Mouse (Mus musculus): ENCODE data around the gene Tmem253. TPM values are rescaled to one million over a fixed set of nuclear protein-coding genes. Genes with fewer than 3 reads are reported as not detected.
"Not testable (repeated sequence)": the region's sequence is repeated elsewhere in the genome, so short reads cannot be mapped to it uniquely, and the experiment has no call there.

The Tmem253 gene
- total RNA-seq, 2 experiments from 2014 or later: 0.15 TPM; not detected in 1

DNA sequence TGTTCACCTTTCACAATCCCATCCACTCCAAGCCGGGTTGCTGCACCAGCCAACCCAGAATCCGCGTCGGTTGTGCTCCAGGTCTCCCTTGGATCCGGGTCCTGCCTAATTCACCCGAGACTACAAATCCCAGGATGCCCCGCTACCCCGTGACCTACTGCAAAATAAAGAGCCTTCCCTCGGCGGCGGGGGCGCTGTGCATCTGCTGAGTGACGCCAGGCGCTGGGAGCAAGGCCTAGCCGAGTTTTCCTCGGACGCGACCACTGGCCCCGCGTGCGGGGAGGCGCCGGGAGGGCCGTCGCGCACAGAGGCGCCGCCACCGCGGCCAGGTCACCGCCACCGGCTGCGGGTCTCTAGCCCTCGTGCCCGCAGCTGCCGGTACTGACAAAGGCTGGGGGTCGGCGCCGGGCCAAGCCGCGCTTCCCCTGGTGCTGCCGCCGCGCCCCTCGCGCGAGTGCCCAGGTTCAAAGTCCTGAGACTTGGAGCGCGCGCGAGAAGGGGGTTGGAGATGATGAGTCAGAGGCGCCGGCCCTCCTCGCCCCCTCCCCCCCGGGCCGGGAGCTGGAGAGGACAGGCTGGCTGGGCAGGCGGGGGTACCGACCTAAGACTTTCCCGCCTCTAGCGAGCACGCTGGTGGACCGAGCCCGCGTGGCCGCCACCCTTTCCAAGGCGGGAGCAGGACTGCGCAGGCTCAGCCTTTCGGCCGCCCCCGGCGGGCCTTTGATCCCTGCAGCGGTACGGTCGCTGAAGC, 4.3 kb downstream of the Tmem253 start:
- ATAC-seq (replicated peaks; ENCODE audit: low FRiP score, poor library complexity, severe bottlenecking): peak; percentile 75

- ATAC-seq (replicated peaks; ENCODE audit: low FRiP score, poor library complexity, severe bottlenecking): peak; percentile 70
Observed at GRCm38 (mm10) chr14:52020486-52021137, 5.2 kb downstream of the Tmem253 start, which contains the start of gene Zfp219. Zfp219 (minus strand) TSS chr14:52020733.

DNA sequence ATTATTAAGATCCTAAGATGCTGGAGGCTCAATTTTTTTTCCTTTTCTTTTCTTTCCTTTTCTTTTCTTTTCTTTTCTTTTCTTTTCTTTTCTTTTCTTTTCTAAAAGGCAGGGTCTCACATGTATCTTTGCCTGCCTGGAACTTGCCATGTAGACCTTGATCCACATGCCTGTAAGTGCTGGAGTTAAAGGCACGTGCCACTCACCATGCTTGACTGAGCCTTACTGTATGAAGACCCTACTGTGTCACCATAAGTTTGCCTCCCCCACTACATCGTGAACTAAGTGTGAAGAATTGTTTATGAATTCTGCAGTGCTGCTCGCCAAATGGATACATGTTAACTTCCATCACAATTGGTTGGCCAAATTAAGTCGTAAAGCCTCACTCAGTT, 5.7 kb downstream of the Tmem253 start:
- ATAC-seq (replicated peaks; ENCODE audit: low FRiP score, poor library complexity, severe bottlenecking): no peak

DNA sequence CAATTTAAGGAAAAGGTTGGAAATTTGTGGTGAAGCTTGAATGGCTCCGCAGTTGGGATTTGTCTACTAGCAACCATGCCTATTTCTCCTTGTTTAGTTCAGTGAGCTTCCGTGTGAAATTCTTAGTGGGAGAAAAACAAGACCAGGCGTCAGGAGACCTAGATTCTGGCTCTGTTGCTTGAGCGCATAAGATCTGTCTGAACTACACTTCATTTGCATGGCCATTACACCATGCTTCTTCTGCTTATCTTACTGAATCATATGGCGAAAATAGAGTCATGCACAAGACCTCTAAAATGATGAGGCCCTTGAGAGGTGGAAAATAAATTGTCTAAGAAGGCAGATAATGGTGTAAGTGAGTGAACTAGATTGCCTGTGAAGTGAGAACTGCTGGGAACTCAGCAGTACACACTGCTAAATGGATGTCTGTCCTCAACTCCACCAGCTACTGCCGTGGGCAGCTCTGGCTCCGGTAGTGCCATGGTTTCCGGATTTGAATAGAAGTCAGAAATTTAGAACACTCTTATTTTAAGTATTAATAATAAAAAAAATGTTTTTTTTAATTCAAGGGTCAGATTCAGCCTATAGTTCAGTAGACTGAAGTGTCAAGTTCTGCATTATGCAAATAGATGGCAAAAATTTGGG, 6.2 kb downstream of the Tmem253 start:
- no peak for ATAC-seq (replicated peaks; ENCODE audit: low FRiP score, poor library complexity, severe bottlenecking)

DNA sequence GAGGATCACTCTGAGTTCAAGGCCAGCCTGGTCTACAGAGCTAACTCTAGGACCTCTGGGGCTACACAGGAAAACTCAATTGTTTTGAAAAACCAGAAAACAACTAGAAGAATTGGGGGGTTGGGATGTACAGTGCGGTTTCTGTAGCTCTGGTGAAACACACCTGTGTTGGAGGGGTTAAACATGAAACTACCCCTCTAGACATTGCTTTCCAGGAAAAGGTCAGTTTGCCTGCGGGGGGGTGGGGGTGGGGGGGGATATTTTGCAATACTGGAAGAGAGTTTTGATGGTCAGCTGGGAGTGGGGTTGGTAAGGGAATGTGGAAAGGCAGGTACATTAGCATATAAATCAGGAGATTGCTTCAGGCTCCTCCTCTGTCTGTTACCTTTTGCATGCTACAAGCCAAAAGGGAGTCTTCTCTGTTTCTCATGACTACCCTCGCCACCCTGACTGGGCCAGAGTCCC, 6.8 kb downstream of the Tmem253 start:
- ATAC-seq (replicated peaks; ENCODE audit: low FRiP score, poor library complexity, severe bottlenecking): no peak

- peak; percentile 61 for ATAC-seq (replicated peaks; ENCODE audit: low FRiP score, poor library complexity, severe bottlenecking)
Observed at GRCm38 (mm10) chr14:52022709-52023459, 7.4 kb downstream of the Tmem253 start.

GRCm38 (mm10) chr14:52024133-52024532, 8.7 kb downstream of the Tmem253 start:
- peak; percentile 51 for ATAC-seq (replicated peaks; ENCODE audit: low FRiP score, poor library complexity, severe bottlenecking)

GRCm38 (mm10) chr14:52026342-52026741, 10.9 kb downstream of the Tmem253 start:
- ATAC-seq (replicated peaks; ENCODE audit: low FRiP score, poor library complexity, severe bottlenecking): no peak

DNA sequence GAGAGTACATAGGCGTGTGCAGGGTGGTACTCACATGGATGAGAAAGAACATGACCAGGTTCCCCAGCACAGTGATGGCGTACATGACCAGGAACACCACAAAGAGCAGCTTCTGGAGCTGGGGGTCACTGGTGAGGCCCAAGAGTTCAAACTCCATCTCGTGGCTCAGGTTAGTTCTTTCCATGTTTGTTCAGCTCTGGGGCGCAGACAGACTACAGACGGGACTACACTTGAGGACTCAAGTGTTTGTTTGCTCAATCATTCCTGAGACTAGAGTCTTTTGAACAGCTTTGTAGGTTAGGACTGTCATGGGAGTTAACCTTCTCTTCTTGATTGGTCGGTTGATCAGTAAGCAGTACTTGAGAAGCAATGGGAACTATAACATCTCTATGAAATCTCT, 20.5 kb downstream of the Tmem253 start:
- no peak for ATAC-seq (replicated peaks; ENCODE audit: low FRiP score, poor library complexity, severe bottlenecking)

GRCm38 (mm10) chr14:52039332-52039731, 23.9 kb downstream of the Tmem253 start:
- no peak for ATAC-seq (replicated peaks; ENCODE audit: low FRiP score, poor library complexity, severe bottlenecking)

DNA sequence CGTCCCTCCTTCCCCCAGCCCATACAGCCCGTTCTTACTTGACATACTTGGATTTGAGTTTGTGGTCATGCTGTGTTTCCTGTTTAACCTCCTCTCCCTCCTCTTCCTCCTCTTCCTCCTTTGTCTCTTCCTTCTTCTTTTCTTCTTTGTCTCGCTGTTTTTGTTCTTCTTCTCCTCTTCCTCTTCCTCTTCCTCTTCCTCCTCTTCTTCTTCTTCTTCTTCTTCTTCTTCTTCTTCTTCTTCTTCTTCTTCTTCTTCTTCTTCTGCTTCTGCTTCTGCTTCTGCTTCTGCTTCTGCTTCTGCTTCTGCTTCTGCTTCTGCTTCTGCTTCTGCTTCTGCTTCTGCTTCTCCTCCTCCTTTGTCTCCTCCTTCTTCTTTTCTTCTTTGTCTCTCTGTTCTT, 26.9 kb downstream of the Tmem253 start, which contains the start of gene Olfr221:
Gene Olfr221 (minus strand): TSS at position 101 of the 400 bp plus-strand sequence.
- not testable (repeated sequence) for ATAC-seq (replicated peaks; ENCODE audit: low FRiP score, poor library complexity, severe bottlenecking)

DNA sequence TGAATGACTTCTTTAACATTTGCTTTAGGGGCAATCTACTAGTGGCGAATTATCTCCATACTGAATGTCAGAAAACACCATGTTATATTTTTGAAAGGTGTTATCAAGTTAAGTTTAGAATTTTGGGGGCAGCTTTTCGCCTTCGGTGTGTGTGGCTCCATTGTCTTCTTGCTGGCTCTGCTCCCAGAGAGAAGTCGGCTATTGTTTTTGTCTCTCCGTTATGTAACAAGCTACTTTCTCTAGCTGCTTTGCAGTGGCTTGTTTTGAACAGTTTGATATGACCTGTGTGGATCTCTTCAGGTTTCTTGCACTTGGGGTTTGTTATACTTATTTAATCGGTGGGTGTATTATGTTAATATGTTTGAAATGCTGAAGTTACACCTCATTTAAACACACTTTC, 28.0 kb downstream of the Tmem253 start:
- ATAC-seq (replicated peaks; ENCODE audit: low FRiP score, poor library complexity, severe bottlenecking): no peak

- no peak; the same call in 1 of the 2 replicates for ATAC-seq (replicated peaks; ENCODE audit: low FRiP score, poor library complexity, severe bottlenecking)
Observed at GRCm38 (mm10) chr14:52044901-52045678, 29.6 kb downstream of the Tmem253 start.

GRCm38 (mm10) chr14:52045966-52046565, 30.6 kb downstream of the Tmem253 start:
- no peak for ATAC-seq (replicated peaks; ENCODE audit: low FRiP score, poor library complexity, severe bottlenecking)

DNA sequence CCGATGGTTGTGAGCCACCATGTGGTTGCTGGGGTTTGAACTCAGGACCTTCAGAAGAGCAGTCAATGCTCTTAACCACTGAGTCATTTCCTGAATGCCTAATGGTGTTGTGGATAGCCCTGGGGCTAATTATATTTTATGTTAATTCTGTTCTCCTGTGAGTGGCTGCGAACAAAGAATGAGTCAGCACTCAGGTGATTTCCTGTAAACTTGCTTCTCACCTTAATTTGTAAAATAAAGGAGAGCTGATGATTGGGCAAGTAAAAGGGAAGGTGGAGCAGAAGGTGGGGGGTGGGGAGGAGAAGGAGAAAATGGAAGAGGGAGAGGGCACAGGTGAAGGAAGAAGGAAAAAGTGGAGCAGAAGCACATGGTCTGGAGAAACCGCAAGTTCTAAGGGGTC, 37.3 kb downstream of the Tmem253 start:
- not testable (repeated sequence) for ATAC-seq (replicated peaks; ENCODE audit: low FRiP score, poor library complexity, severe bottlenecking)

DNA sequence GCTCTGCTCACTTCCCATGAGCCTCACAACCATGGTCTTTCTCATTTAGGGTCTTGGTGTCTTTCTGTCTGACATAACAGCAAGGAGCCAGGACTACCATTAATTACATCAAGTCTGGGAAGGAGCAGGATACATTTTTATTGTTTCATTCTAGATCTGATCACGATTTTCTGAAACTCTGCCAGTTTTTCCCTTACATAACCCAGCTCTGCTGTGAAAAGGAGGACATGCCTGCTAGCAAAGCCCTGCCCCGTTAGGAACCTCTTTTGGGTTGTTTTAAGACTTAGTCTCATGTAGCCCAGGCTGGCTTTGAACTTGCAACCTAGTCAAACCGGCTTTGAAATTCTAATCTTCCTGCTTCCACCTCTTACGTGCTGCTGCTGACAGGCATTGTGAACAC, 44.5 kb downstream of the Tmem253 start:
- no peak for ATAC-seq (replicated peaks; ENCODE audit: low FRiP score, poor library complexity, severe bottlenecking)

DNA sequence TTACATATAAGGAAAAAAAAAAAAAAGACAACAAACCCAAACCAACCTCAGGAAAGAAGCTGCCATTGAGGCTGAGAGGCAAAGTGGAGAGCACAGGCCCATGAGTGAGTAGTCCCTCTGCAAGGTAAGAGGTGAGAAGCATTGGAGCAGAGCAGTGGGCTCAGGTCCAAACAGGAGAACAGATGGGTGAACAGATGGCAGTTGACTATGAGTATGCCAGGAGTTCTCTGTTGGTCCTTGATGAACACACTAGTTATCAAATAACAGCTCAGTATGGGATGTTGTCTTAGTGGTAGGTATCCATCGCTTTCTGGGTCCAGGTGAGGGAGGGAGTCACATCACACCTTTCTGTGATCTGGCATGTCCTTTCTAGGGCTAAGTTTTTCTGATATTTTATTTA, 45.3 kb downstream of the Tmem253 start:
- no peak for ATAC-seq (replicated peaks; ENCODE audit: low FRiP score, poor library complexity, severe bottlenecking)

DNA sequence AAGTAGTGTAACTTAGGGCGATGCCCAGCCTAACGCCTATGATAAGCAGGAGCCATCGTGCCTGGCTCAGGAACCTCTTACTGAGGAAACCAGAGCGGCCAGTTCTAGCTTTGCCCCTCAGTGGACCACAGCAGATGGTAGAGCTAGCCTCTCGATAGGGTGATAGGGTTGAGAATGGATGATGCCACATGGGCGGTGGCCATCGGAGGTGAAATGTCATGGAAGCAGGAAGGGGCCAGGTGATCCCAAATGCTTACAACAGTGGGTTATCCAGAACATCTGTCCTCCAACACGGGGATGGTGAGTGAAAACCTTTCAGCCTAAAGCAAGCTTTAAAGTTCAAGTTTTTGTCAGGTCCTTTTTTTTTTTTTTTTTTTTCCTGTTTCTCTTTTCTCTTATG, 46.3 kb downstream of the Tmem253 start:
- no peak for ATAC-seq (replicated peaks; ENCODE audit: low FRiP score, poor library complexity, severe bottlenecking)

GRCm38 (mm10) chr14:52066135-52066534, 50.7 kb downstream of the Tmem253 start:
- ATAC-seq (replicated peaks; ENCODE audit: low FRiP score, poor library complexity, severe bottlenecking): no peak

Data from erythroid progenitor cell, adult 5-6 weeks (primary cell).